Mouse (Mus musculus): ENCODE data around the gene Mcm2. TPM values are rescaled to one million over a fixed set of nuclear protein-coding genes. Genes with fewer than 3 reads are reported as not detected.

The Mcm2 gene
- total RNA-seq, 2 experiments from 2014 or later, result 28.9 to 40.1 TPM

DNA sequence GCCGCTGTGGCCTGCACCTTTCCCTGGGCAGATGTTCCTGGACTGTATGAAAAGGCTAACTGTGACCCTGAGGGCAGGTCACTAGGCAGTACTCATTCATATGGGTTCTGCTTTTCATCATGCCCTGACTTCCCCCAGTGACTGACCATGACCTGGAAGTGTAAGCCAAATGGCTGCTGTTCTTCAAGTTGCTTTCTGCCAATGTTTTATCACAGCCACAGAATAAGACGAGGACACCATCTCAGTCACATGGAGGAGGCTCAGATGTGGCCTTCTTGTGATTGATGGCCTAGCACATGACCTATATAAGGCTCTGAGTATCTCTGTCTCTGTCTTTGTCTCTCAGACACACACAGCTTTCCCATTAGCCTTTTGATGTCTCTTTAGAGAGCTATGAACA lies 51.0 kb downstream of the Mcm2 start:
- peak in 1 of 2 experiments; percentile 45 for DNase-seq

DNA sequence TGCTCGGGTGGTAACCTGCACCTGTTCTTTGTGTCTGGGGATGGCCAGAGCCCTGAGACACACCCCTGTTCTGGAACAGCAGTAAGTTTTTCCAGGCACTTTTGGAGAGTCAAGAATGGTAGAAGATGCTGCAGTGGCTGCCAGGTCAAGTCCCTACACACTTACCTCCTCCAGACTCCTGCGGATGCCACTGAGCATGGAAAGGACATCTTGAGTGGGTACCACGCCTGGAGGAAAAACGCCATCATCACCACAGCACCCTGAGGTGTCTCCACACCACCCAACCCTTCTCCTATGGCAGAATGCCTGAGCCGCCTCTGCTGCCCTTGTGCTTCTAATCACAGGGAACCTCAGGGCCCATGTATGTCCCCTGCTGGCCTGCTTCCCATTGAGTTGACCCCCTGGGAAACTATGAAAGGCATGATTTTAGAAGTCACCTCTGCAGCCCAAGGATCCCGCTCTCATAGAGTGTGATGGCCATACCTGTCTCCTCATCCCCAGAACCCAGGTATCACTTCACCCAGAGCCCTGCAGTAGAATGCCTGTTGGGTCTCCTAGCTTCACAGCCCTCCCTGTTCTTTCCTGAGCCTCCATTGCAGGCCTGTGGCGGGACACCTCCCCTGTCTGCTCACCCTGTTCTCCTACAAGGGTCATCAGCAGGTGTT lies 53.5 kb downstream of the Mcm2 start:
- DNase-seq, result no peak

GRCm38 (mm10) chr6:88843781-88844725 lies 54.5 kb downstream of the Mcm2 start:
- DNase-seq, result no peak

DNA sequence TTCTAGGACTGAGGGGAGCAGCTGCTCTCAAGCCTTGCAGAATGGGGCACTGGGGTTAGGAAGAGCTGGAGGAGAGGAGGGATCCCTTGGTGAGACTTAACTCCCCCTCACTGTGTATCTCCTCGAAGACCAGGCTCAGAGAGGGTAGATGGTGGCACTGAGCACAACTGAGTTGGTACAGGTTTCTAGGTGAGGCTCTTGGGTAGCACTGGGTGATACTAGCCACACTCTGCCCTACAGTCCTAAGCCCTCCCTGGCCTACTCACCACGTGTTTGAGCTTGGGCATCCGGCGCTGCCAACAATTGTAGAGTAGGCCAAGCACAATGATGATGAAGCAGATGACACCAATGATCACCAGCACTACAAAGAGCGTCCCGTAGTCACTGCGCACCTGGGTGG lies 55.3 kb downstream of the Mcm2 start:
- DNase-seq, result no peak

GRCm38 (mm10) chr6:88842731-88843151 lies 55.8 kb downstream of the Mcm2 start:
- peak; percentile 25 to 58 for DNase-seq

DNA sequence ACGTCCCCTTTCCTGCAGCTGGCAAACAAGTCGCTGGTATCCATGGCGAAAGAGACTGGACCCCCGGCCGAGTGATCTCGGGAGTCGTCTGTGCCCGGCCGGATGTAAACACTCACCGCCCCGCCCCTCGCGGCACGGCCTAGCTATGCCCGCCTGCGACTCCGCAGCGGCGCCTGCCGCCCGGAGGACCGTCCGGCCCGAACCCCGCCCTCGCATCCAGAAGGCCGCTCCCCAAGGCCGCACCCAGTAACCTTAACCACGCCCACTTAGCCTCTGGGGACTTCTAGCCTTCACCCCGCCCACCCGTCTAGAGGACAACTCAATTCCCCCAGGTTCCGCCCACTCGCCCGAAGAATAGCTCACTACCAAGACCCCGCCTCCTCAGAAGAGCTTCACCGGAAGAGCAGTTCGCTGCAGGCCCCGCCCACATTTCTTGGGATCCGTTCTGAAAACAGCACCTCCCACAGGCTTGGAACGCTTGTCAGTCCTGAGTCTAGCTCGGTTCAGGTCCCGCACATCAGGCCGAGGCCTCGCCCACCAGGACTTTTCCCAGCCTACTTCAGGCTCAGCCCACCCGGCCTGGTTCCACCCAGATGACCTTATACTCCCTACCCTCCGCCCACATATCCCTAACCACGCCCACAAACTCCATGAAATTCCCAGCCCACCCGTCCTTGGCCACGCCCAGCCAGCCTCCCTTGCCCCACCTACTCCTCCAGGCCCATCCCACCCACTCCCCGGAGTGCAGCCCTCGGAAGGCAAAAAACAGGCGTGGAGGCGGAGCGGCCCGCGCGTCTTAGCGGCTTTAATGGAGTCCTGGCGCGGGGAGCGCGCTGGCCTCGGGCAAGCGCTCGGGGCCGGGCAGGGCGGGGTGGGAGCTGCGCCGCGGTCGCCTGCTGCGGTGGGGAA lies 56.5 kb downstream of the Mcm2 start, which contains the start of gene Abtb1:
TSS of gene Abtb1 (minus strand) at position 204 of the 909 bp plus-strand sequence.
- peak; percentile 99 for DNase-seq

- DNase-seq, result no peak
Measured at GRCm38 (mm10) chr6:88841514-88841780, 57.1 kb downstream of the Mcm2 start.

GRCm38 (mm10) chr6:88840791-88841513 lies 57.6 kb downstream of the Mcm2 start:
- DNase-seq, result no peak

DNA sequence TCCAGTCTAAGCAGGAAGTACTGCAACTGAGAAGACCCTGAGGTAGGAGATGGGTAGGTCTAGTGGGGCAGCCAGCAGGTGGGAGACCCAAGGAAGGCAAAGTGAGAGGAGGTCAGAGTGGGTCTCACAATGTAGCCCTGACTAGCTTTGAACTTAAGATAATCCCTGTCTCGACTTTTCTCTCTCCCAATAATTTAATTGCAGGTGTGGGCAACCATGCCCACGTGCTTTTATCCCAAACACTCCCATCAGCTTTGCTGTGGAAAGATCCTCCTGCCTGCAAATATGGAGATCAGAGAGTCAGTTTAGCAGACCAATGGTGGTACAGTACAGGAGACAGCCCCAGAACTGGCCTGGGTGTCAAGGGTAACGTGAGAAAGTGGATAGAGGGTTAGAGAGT lies 58.4 kb downstream of the Mcm2 start:
- DNase-seq, result no peak

GRCm38 (mm10) chr6:88839135-88839970 lies 59.2 kb downstream of the Mcm2 start:
- no peak for DNase-seq

GRCm38 (mm10) chr6:88838613-88839012 lies 60.0 kb downstream of the Mcm2 start:
- DNase-seq, result no peak

GRCm38 (mm10) chr6:88837999-88838398 lies 60.6 kb downstream of the Mcm2 start:
- no peak for DNase-seq

GRCm38 (mm10) chr6:88836178-88836819 lies 62.3 kb downstream of the Mcm2 start:
- DNase-seq, result no peak

- DNase-seq, result no peak
Measured at GRCm38 (mm10) chr6:88835047-88835446, 63.5 kb downstream of the Mcm2 start.

Other genes with a start within 250 kb of the Mcm2 start
- gene Mgll, start 174.4 kb downstream of the Mcm2 start, total RNA-seq (2021), result 100 to 1,000 TPM; 160 to 194 TPM
- 10 to 100 TPM; 19.3 to 30.3 TPM for gene Abtb1, start 56.8 kb downstream of the Mcm2 start, total RNA-seq (2021)
- 10 to 100 TPM; 34.6 to 61.1 TPM for gene Podxl2, start 23.7 kb downstream of the Mcm2 start, total RNA-seq (2021)
- gene Tpra1, start 3.5 kb upstream of the Mcm2 start, total RNA-seq (2021), result 100 to 1,000 TPM; 104 TPM

Data from adrenal gland, postnatal 36 days (tissue).